Mouse (Mus musculus): ENCODE measurements around the gene Pdcd2.

GRCm38 (mm10) chr17:15540309-15540708, 13.2 kb upstream of the Pdcd2 start:
- no peak for TF ChIP-seq POLR2A (IDR thresholded peaks at IDR 0.05; ENCODE audit: insufficient read depth, low read length)
- TF ChIP-seq EP300 (IDR thresholded peaks at IDR 0.05; ENCODE audit: insufficient read depth, low read depth, low read length), result no peak
- TF ChIP-seq CTCF (IDR thresholded peaks at IDR 0.05; ENCODE audit: low read depth, low read length), result no peak
